In the genomic region with DNA sequence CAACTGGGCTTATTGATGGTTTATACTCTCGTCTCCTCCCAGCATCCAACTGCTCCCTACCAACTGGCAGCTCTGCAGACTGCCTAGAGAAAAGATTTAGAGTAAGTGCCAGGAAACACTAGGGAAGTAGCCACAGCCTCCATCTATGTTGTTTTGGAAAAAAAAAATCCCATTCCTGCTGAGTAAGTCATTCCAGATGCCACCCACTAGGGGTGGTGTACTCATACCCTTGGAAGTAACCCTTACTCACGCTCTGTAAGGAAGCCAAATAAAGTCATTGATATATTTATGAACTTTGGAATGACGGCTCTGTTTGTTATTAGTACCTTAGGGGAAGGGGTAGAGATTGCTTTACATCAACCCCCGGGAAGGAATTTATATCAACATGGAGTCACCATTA, we compare ENCODE assay signal across 25 mouse cellular contexts.
"Had no signal": no experiment of that assay in that cellular context is flagged by ENCODE, and none has a peak within 500 bp of the region (broad histone marks: within the 10 kb centered on the region; RNA-seq: fewer than 3 reads in every experiment).

No protein-coding gene starts in this region.

- H3K4me1 ChIP-seq: limb, embryonic 10.5 days; liver, embryonic 12.5 days; liver, embryonic 15.5 days; lung, embryonic 15.5 days; megakaryocyte, embryonic 14.5 days; midbrain, embryonic 10.5 days; midbrain, embryonic 13.5 days; neural tube, embryonic 13.5 days; stomach, embryonic 15.5 days had no signal

- H3K27me3 ChIP-seq: limb, embryonic 13.5 days; liver, embryonic 12.5 days; liver, embryonic 15.5 days; lung, embryonic 15.5 days; megakaryocyte, embryonic 14.5 days; midbrain, embryonic 13.5 days; neural tube, embryonic 13.5 days; stomach, embryonic 15.5 days had no signal

- H3K4me3 ChIP-seq: limb, embryonic 10.5 days; limb, embryonic 13.5 days; liver, embryonic 12.5 days; liver, embryonic 15.5 days; lung, embryonic 15.5 days; megakaryocyte, embryonic 14.5 days; midbrain, embryonic 10.5 days; midbrain, embryonic 13.5 days; myocyte; neural tube, embryonic 13.5 days; stomach, embryonic 15.5 days had no signal

- ATAC-seq: liver, embryonic 12.5 days; midbrain, embryonic 13.5 days had no signal

- H3K9ac ChIP-seq: limb, embryonic 13.5 days; liver, embryonic 12.5 days; liver, embryonic 15.5 days; lung, embryonic 15.5 days; midbrain, embryonic 13.5 days; neural tube, embryonic 13.5 days; stomach, embryonic 15.5 days had no signal

- H3K27ac ChIP-seq: limb, embryonic 10.5 days; limb, embryonic 13.5 days; liver, embryonic 12.5 days; liver, embryonic 15.5 days; lung, embryonic 15.5 days; midbrain, embryonic 10.5 days; midbrain, embryonic 13.5 days; neural tube, embryonic 13.5 days; stomach, embryonic 15.5 days had no signal

- H3K4me2 ChIP-seq: limb, embryonic 13.5 days; liver, embryonic 12.5 days; liver, embryonic 15.5 days; lung, embryonic 15.5 days; midbrain, embryonic 13.5 days; neural tube, embryonic 13.5 days; stomach, embryonic 15.5 days had no signal

- DNase-seq: kidney, adult 18-20 months; kidney, adult 9 months; kidney, postnatal 14 days; kidney, postnatal 4 days; liver; lung, adult 18-20 months; lung, postnatal 10 days; lung, postnatal 36 days; retina, postnatal 1 day; right cerebral cortex, postnatal 25 days; spleen, adult 18-20 months; thymus, adult 2 months; thymus, postnatal 14 days; thymus, postnatal 4 days had no signal
